Mouse (Mus musculus): ENCODE results near the gene Tmem221.
A peak's percentile ranks its signal among the peaks of the same experiment; 100 is the strongest.

DNA sequence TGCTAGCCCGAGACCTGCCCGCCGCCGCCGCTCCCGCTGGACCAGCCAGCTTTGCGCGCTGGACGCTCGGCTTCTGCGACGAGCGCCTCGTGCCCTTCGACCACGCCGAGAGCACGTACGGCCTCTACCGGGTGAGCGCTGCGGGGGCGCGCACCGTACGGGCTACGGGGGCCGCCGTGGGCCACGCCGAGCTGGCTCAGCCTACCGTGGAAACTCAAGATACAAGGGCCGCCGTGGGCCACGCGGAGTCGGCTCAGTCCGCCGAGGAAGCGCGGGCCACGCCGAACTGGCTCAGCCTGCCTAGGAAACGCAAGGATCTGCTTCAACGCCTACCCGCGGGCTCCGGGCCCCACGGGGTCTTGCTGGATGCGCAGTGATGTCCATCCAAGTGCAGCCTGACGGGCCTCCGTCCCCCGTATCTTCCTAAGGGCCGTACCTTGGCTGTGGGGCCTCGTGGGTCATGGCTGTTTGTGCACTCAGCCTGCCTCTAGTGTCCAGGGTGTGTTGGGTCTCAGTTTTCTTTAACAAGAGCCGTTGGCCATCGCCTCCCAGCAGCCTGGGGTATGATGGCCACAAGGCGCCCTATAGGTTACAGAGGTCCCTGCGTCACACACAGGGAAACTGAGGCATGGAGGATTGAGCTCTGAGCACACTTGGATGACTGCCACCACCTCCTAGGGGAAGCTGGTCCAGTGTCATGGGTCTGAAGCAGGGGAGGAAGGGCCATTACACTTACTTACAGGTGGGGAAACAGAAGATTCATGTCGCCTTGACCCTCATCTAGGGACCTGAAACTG lies 33.9 kb upstream of the Tmem221 start:
- TF ChIP-seq CTCF (IDR thresholded peaks at IDR 0.05; ENCODE audit: low read depth) (0 out of 2 replicates have a peak, but pooled peaks have one; percentile 6), EP300 (IDR thresholded peaks at IDR 0.05; ENCODE audit: low read depth) (no peak)

All from heart, postnatal 0 days (tissue).